Mouse (Mus musculus) heart, postnatal 0 days (tissue): ENCODE measurements around the gene Serpind1. TPM values are rescaled to one million over a fixed set of nuclear protein-coding genes. Genes with fewer than 3 reads are reported as not detected.

Experiments used
- ATAC-seq: fragments of 200-750 bp; cut with Nextera tagmentation; 2 replicates; pipeline ENCODE4 v1.8.0; 2017; ENCODE audit warnings: low read depth, moderate number of reproducible peaks, moderate library complexity; ENCODE audit not compliant: insufficient read depth
- DNase-seq: peaks from one replicate; pipeline ENCODE4 v3.0.0-alpha.2; 2016; ENCODE audit warnings: low spot score
- H3K27ac ChIP-seq: fragments of 300-500 bp; sonication (generic); 2 replicates; pipeline ENCODE4 v1.5.1; 2014; ENCODE audit warnings: low read depth, mild to moderate bottlenecking
- H3K27me3 ChIP-seq: fragments of 300-500 bp; sonication (generic); 2 replicates; pipeline ENCODE4 v1.6.1; 2014; ENCODE audit warnings: low read length, mixed read lengths; ENCODE audit not compliant: control insufficient read depth, insufficient read depth
- H3K36me3 ChIP-seq: fragments of 300-500 bp; sonication (generic); replicated peaks from 2 replicates; pipeline ENCODE4 v1.6.1; 2014; ENCODE audit warnings: low read length, mixed read lengths; ENCODE audit not compliant: control insufficient read depth, insufficient read depth
- H3K4me1 ChIP-seq: fragments of 300-500 bp; sonication (generic); 2 replicates; pipeline ENCODE4 v1.6.1; 2014; ENCODE audit warnings: antibody characterized with exemption; ENCODE audit not compliant: control insufficient read depth, insufficient read depth
- H3K4me2 ChIP-seq: fragments of 300-500 bp; sonication (generic); 2 replicates; pipeline ENCODE4 v1.6.1; 2014; ENCODE audit warnings: low read depth, mild to moderate bottlenecking, low read length, moderate library complexity
- H3K4me3 ChIP-seq: fragments of 300-500 bp; sonication (generic); 2 replicates; pipeline ENCODE4 v1.5.1; 2014; ENCODE audit warnings: low read depth, low read length
- H3K9ac ChIP-seq: fragments of 300-500 bp; sonication (generic); replicated peaks from 2 replicates; pipeline ENCODE4 v1.6.1; 2014; ENCODE audit warnings: low read depth, low read length, mixed read lengths
- H3K9me3 ChIP-seq: fragments of 300-500 bp; sonication (generic); replicated peaks from 2 replicates; pipeline ENCODE4 v1.6.1; 2016; ENCODE audit warnings: low read length; ENCODE audit not compliant: control insufficient read depth
- CTCF ChIP-seq: IDR thresholded peaks from 2 replicates; pipeline ENCODE4 v1.5.1; 2016; ENCODE audit warnings: antibody characterized with exemption, control low read depth, low read depth
- EP300 ChIP-seq: IDR thresholded peaks from 2 replicates; pipeline ENCODE4 v1.6.1; 2016; ENCODE audit warnings: antibody characterized with exemption, low read depth
- WGBS: fragments of 180-500 bp; shearing (Covaris S2); extraction: QIAGEN DNeasy Blood & Tissue Kit; methylation state at CpG from one replicate; pipeline ENCODE4 v1.1.7; 2014; 5-methylcytosine and 5-hydroxymethylcytosine counted together
- polyA plus RNA-seq: library from polyadenylated mRNA; unstranded; fragments of >200 nt; fragmentation: Nextera tagmentation; extraction: Ambion mirVana; gene quantifications from 2 replicates; pipeline ENCODE4 v1.2.1, GENCODE M21; 2015
- total RNA-seq: library from RNA; depleted of rRNA; stranded (reverse); fragments of >200 nt; gene quantifications from 2 replicates; pipeline ENCODE4 v1.2.3, GENCODE M21; 2014; ENCODE audit warnings: low replicate concordance

Gene Serpind1
- total and polyA plus RNA-seq, 2 experiments from 2014 or later = 0.49 to 2.7 TPM

GRCm38 (mm10) chr16:17324745-17325144, 6.4 kb upstream of the Serpind1 start:
- ATAC-seq (no peak), DNase-seq (no peak)
- H3K4me3 ChIP-seq = no peak overlapping the region
- no peak overlapping the region for H3K4me2 ChIP-seq
- no peak overlapping the region for H3K9ac ChIP-seq
- no peaks in the 10 kb centered on the region for H3K9me3 ChIP-seq
- H3K27ac ChIP-seq = no peak overlapping the region
- TF ChIP-seq CTCF = no peak
- TF ChIP-seq EP300 = no peak
- 85% methylated on average over 5 of the region's 5 CpGs for WGBS
- no peaks in the 10 kb centered on the region for H3K27me3 ChIP-seq
- no peaks in the 10 kb centered on the region for H3K4me1 ChIP-seq
- H3K36me3 ChIP-seq = peaks cover 32% of the 10 kb centered on the region

DNA sequence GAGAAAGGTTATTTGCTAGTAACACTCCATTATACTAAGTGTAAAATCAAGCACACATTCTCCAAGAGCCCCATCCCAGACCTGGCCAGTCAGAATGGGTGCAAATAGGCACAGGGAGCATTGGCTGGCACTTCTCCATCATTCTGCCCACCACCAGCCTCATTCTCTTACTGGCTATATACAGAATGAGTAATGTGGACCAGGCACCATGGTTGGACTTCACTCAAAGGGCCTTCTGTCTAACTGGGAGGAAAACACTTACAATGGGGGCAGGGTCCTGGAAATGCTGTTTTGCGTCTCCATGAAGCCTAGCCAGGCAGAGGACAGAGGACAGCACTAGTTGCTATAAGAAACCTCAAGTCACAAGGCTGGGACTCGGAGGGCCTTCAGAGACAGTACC, 5.1 kb upstream of the Serpind1 start:
- ATAC-seq = no peak
- no peak for DNase-seq
- H3K9me3 ChIP-seq = no peaks in the 10 kb centered on the region
- no peak for TF ChIP-seq EP300
- no peak for TF ChIP-seq CTCF
- WGBS = 83% methylated on average over 2 of the region's 2 CpGs
- no peak overlapping the region for H3K4me2 ChIP-seq
- no peaks in the 10 kb centered on the region for H3K4me1 ChIP-seq
- no peak overlapping the region for H3K9ac ChIP-seq
- H3K36me3 ChIP-seq = peaks cover 32% of the 10 kb centered on the region
- no peak overlapping the region for H3K27ac ChIP-seq
- H3K27me3 ChIP-seq = no peaks in the 10 kb centered on the region
- no peak overlapping the region for H3K4me3 ChIP-seq

DNA sequence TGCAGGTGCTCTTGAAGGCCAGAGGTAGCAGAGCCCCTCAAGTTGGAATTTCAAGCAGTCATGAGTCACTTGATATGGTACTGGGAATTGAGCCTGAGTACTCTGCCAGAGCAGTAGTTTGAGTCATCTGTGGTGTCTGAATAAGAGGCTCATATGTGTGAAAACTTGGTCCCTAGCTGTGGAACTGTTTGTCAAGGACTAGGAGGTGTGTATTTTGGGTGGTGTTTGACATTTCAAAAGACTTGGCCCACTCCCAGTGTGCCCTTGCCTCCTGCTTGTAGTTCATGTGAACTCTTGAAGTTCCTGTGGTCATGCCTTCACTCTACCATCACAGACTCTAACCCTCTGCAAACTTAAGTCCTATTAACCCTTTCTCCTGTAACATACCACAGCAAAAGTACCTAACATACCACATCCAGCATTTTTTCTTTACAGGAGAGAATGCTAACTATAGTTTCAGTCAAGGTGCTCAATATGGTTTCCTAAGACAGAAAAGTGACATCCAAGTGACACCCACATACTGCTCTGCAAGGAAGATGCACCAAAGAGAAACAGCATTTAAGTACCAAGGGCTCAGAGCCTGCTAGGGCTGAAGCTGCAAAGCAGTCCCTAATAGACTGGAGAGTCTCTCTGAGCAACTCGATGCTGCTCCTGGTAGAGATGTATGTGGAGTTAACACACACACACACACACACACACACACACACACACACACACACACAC, 1.2 kb upstream of the Serpind1 start:
- Histone ChIP-seq H3K9ac (no peak overlapping the region), H3K4me3 (no peak overlapping the region), H3K36me3 (peaks cover 12% of the 10 kb centered on the region), H3K27ac (no peak overlapping the region), H3K4me2 (no peak overlapping the region), H3K9me3 (no peaks in the 10 kb centered on the region), H3K4me1 (no peaks in the 10 kb centered on the region), H3K27me3 (no peaks in the 10 kb centered on the region)
- 95% methylated on average over 1 of the region's 1 CpGs for WGBS
- no peak for ATAC-seq
- DNase-seq = no peak
- TF ChIP-seq CTCF (no peak), EP300 (no peak)

DNA sequence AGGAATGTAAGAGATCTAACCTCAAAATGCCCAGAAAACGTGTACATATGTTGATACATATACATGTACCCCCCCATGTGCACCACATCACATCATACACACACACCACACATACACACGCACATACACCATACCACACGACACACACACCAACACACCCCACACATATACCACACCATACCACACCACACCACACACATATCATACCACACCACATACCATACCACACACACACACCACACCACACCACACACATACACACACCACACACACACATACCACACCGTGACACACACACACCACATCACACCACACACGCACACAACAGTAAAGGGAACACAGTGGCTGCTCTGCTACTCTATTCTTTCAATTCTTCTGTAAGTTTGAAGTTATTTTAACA, 684 bp downstream of the Serpind1 start:
- Histone ChIP-seq H3K4me1 (no peaks in the 10 kb centered on the region), H3K4me3 (no peak overlapping the region), H3K4me2 (no peak overlapping the region), H3K36me3 (peaks cover 11% of the 10 kb centered on the region; the same call in 1 of the 2 replicates), H3K27ac (no peak overlapping the region), H3K9me3 (no peaks in the 10 kb centered on the region), H3K9ac (no peak overlapping the region), H3K27me3 (no peaks in the 10 kb centered on the region)
- WGBS = 88% methylated on average over 5 of the region's 5 CpGs
- no peak for DNase-seq
- no peak for TF ChIP-seq CTCF
- no peak for TF ChIP-seq EP300
- no peak for ATAC-seq

DNA sequence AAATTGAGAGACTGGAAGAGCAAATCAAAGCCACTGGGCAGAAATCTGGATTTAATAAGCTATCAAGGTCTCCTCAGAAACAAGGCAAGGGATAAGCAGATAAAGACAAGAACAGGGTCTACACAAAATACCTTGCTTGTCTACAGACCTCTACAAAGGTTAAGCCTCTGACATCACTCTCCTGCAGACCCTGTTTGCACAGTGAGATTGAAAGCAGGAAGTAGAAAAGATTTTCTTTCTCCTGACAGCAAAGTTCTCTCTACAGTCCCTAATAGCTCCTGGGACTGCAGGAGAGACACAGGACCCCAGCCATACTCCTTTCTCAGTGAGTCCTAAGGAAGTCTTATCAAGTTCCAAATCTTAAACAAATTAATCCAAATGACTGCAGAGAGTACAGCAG, 3.4 kb downstream of the Serpind1 start:
- no peak for DNase-seq
- no peak overlapping the region for H3K9ac ChIP-seq
- H3K4me1 ChIP-seq = no peaks in the 10 kb centered on the region
- H3K9me3 ChIP-seq = no peaks in the 10 kb centered on the region
- H3K4me3 ChIP-seq = no peak overlapping the region
- H3K36me3 ChIP-seq = peaks cover 14% of the 10 kb centered on the region
- ATAC-seq = no peak
- TF ChIP-seq EP300 = no peak
- no peak for TF ChIP-seq CTCF
- no peaks in the 10 kb centered on the region for H3K27me3 ChIP-seq
- no peak overlapping the region for H3K27ac ChIP-seq
- H3K4me2 ChIP-seq = no peak overlapping the region

DNA sequence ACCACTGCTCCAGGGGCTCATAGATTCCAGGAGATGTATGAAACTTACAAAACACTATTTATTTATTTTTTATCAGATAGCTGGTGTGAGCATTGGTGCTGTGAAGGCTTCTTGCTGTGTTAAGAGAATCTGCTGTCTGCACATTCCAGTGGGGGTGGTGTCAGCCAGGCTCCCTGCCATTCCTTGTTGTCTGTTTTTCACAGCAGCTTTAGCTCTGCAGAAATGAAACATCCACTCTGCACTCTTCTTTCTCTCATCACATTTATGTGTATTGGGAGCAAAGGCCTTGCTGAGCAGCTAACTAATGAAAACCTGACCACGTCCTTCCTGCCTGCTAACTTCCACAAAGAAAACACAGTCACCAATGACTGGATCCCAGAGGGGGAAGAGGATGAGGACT, 4.9 kb downstream of the Serpind1 start:
- no peaks in the 10 kb centered on the region for H3K4me1 ChIP-seq
- no peak for DNase-seq
- ATAC-seq = no peak
- WGBS = 48% methylated on average over 1 of the region's 1 CpGs
- no peak overlapping the region for H3K27ac ChIP-seq
- H3K4me2 ChIP-seq = no peak overlapping the region
- H3K9me3 ChIP-seq = no peaks in the 10 kb centered on the region
- H3K27me3 ChIP-seq = no peaks in the 10 kb centered on the region
- no peak overlapping the region for H3K4me3 ChIP-seq
- H3K9ac ChIP-seq = no peak overlapping the region
- H3K36me3 ChIP-seq = peaks cover 14% of the 10 kb centered on the region
- TF ChIP-seq CTCF (no peak), EP300 (no peak)
